Mouse (Mus musculus) megakaryocyte, embryonic 14.5 days (primary cell): Measurements from ENCODE around the gene Ifi203.
"Not testable (repeated sequence)": the region's sequence is repeated elsewhere in the genome, so short reads cannot be mapped to it uniquely, and the experiment has no call there.

Source experiments
- FLI1 ChIP-seq: IDR thresholded peaks from 2 replicates; pipeline ENCODE4 v1.6.1; 2012; ENCODE audit warnings: low read length, inconsistent platforms, mixed read lengths
- GATA1 ChIP-seq: IDR thresholded peaks from 3 replicates; pipeline ENCODE4 v1.6.1; 2012; ENCODE audit warnings: mixed read lengths, low read length, inconsistent platforms, borderline replicate concordance

- TF ChIP-seq GATA1, FLI1: not testable (repeated sequence)
Measured at GRCm38 (mm10) chr1:173887026-173887787, 55.3 kb downstream of the Ifi203 start.
